Mouse (Mus musculus) hematopoietic stem cell, adult 5-6 weeks (primary cell): ENCODE data around the gene Sh3d21. TPM values are rescaled to one million over a fixed set of nuclear protein-coding genes. Genes with fewer than 3 reads are reported as not detected.

ENCODE experiments used
- ATAC-seq, 2 experiments: fragments of 125-278 bp in 1 of 2; replicated peaks in 1 of 2; 2 replicates each; pipeline ENCODE4 v1.8.0; 2016 to 2017; ENCODE audit warnings: inconsistent platforms in 2 of 2, mild to moderate bottlenecking in 2 of 2, moderate number of reproducible peaks in 2 of 2, low read depth in 1 of 2, moderate TSS enrichment in 1 of 2; ENCODE audit not compliant: low FRiP score in 2 of 2, poor library complexity in 2 of 2, severe bottlenecking in 2 of 2, insufficient read depth in 1 of 2, low TSS enrichment in 1 of 2
- total RNA-seq: library from RNA; stranded (forward); fragments of 172-1452, 232-1000 nt; gene quantifications from 2 replicates; pipeline ENCODE4 v1.2.3, GENCODE M21; 2017

The Sh3d21 gene
- 0.89 and 2.4 TPM in 2 replicates for total RNA-seq

- ATAC-seq: peak; percentile 1 to 40; a peak in 2 of 4 replicates
Measured at GRCm38 (mm10) chr4:126163067-126163659, at the start of gene Sh3d21. Gene Sh3d21, minus strand, starts transcription at chr4:126163491.

GRCm38 (mm10) chr4:126207081-126207480 is 43.8 kb upstream of the Sh3d21 start:
- ATAC-seq: no peak

GRCm38 (mm10) chr4:126205386-126205785 is 42.1 kb upstream of the Sh3d21 start:
- no peak for ATAC-seq

GRCm38 (mm10) chr4:126204661-126205230 is 41.5 kb upstream of the Sh3d21 start:
- no peak for ATAC-seq

GRCm38 (mm10) chr4:126204016-126204415 is 40.7 kb upstream of the Sh3d21 start:
- ATAC-seq: no peak

GRCm38 (mm10) chr4:126203336-126203895 is 40.1 kb upstream of the Sh3d21 start:
- no peak for ATAC-seq

- ATAC-seq: peak; percentile 88 to 90
Measured at GRCm38 (mm10) chr4:126202303-126203181, 39.3 kb upstream of the Sh3d21 start, which contains the start of gene Thrap3. Gene Thrap3, minus strand, starts transcription at chr4:126202760.

GRCm38 (mm10) chr4:126201514-126202302 is 38.4 kb upstream of the Sh3d21 start:
- ATAC-seq: peak; percentile 1 to 38; a peak in 2 of 4 replicates

GRCm38 (mm10) chr4:126200656-126201055 is 37.4 kb upstream of the Sh3d21 start:
- ATAC-seq: no peak

GRCm38 (mm10) chr4:126200036-126200435 is 36.7 kb upstream of the Sh3d21 start:
- ATAC-seq: no peak

GRCm38 (mm10) chr4:126199556-126199955 is 36.3 kb upstream of the Sh3d21 start:
- no peak for ATAC-seq

- peak in 1 of 2 experiments; percentile 6; a peak in 1 of 4 replicates for ATAC-seq
Measured at GRCm38 (mm10) chr4:126197485-126197884, 34.2 kb upstream of the Sh3d21 start.

GRCm38 (mm10) chr4:126194916-126195315 is 31.6 kb upstream of the Sh3d21 start:
- ATAC-seq: no peak

- ATAC-seq: no peak
Measured at GRCm38 (mm10) chr4:126194216-126194615, 30.9 kb upstream of the Sh3d21 start.

GRCm38 (mm10) chr4:126190636-126191035 is 27.3 kb upstream of the Sh3d21 start:
- ATAC-seq: no peak

- no peak for ATAC-seq
Measured at GRCm38 (mm10) chr4:126187096-126187495, 23.8 kb upstream of the Sh3d21 start.

- no peak for ATAC-seq
Measured at GRCm38 (mm10) chr4:126183034-126183433, 19.7 kb upstream of the Sh3d21 start.
